Mouse (Mus musculus) Muller cell, postnatal 12 days (primary cell): Measurements from ENCODE around the gene Vamp1.
A peak's percentile ranks its signal among the peaks of the same experiment; 100 is the strongest.
"Not testable (repeated sequence)": the region's sequence is repeated elsewhere in the genome, so short reads cannot be mapped to it uniquely, and the experiment has no call there.

ENCODE experiments used
- DNase-seq: peaks from one replicate; pipeline ENCODE4 v3.0.0-alpha.2; 2015; ENCODE audit errors: inconsistent ontology term

The Vamp1 gene

GRCm38 (mm10) chr6:125241566-125241965, 26.2 kb downstream of the Vamp1 start:
- DNase-seq, result no peak

DNA sequence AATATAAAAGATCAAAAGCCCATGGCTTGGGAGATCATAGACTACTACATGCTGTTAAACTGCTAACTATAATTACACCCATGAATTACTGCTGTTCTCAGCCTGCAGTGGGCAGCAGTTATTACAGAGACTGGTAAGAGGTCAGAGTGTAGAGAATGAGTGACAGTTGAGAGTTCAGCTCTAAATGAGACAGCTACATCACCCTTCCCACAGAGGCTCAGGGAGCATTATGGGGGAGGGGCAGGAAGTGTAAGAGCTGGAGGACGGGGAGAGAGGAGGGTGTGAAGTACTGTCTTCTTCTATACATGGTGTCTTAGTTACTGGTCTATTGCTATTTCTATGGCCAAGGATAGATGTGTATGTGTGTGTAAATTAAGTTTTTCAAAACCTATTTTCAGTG, 29.2 kb downstream of the Vamp1 start:
- no peak for DNase-seq

GRCm38 (mm10) chr6:125252285-125252684, 36.9 kb downstream of the Vamp1 start:
- no peak for DNase-seq

- DNase-seq, result no peak
These were observed 37.4 kb downstream of the Vamp1 start for GRCm38 (mm10) chr6:125252711-125253110.

DNA sequence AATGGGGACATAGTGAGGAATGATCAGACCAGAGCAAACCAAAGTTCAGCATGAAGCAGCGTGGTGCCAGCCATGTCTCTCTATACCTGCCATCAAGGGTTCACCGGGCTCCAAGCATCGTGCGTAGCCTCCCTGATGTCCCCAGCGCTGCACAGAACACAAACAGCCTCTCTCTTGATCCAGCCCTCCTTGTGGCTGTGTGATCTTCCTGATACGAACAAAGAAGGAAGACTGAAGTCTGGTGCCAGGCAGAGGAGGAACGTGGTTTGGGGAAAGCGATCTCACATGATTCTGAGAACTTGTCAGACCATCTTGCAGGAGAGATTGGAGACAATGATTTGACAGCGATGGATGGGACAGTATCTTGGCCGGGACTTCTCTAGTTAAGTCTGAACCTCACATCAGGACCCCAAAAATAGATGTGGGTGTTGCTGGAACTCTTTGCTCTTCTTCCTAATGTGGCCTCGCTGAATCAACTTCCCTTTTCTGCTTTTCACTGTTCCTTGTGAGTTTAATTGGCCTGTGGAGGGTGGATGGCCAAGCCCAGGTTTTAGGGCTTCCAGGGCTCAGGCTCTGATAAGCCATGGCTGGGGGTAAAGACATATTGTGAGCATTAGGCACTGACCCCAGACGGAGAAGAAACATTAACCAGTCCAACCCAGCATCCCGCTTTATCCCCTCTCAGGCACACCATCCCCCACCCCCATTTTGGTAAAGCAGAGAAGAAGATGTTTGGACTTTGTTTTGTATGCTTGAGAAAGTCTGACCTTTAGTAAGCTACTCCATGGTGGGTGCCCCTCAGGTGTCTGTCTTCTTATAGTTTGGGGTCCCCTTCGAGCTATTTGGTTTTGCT, 38.7 kb downstream of the Vamp1 start:
- DNase-seq, result no peak

- DNase-seq, result peak; percentile 29
These were observed 40.2 kb downstream of the Vamp1 start for GRCm38 (mm10) chr6:125255516-125256044.

DNA sequence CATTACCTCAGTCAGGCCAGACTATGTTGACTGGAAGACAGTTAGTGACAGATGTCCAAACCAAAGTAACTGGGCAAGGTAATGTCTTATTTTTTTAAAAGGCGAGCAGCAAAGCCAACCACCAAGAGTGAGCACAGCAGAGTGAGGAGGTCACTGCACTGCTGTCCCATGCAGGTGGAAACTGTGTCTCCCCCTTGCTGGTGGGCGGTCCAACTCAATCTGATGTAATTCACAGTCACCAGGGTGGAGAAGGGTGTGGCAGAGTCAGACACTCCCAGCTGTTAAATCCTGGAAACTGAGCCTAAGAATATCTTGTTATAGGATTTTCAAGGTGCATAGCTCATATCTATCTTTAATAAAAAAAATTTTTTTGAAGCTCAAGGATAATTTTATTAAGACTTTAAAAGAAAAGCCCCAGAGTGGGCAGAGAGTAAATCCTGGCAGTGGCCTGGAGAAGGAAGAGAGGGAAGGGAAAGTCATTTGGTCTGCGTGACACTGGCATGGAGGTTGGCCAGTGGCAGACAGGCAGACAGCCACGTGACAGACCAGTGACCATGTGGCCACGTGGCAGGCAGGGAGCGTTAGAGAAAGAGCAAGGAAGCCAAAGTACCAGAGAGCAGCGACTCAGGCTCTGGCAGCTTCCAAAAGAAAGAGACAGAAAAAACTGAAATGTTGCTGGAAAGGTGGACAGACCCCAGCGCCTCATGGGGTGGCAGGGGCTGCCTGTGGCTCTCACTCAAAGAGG, 41.0 kb downstream of the Vamp1 start:
- DNase-seq, result no peak

DNA sequence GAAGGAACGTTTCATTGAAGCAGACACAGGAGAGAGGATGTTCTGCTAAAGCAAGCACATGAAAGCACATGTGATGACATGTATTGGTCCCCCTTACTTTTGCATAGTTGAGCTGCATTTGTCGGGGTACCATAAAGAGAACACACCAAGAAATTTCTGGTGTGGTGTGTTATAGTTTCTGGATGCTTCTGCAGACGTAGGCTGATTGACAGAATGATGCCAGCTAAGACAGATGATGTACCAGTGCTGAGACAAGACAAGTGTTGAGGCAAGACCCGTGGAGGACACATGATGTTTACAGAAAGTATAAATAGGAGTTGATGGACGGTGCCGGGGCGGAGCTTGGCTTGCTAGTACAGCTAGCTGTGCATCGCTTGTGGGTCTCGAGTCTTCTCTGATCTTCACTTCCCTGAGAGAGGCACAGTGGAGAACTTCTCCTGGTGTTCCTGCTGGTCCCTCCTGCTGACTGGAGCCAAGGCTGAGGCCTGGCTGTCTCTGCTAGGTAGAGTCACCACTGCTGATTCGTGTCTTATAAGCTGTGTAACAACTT, 44.7 kb downstream of the Vamp1 start:
- DNase-seq, result no peak

GRCm38 (mm10) chr6:125264219-125264618, 48.9 kb downstream of the Vamp1 start:
- no peak for DNase-seq

DNA sequence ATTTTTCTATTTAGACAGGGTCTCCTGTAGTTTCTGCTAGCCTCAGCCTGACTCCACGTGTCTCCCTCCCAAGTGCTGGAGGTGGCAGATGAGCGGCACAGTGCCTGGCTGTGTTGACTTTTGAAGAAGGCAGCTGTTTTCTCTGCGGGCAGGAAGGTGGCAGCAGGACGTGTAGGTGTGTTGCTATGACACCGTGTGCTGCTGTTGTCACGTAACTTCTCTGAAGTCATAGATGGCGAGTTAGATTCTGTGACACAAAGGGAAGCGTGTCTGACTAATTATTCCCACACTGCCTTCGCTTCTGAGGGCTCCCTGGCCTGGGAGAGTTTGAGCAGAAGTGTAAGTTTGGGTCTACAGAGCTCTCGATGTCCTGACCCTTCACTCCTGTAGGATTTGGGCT, 49.9 kb downstream of the Vamp1 start:
- DNase-seq, result no peak

DNA sequence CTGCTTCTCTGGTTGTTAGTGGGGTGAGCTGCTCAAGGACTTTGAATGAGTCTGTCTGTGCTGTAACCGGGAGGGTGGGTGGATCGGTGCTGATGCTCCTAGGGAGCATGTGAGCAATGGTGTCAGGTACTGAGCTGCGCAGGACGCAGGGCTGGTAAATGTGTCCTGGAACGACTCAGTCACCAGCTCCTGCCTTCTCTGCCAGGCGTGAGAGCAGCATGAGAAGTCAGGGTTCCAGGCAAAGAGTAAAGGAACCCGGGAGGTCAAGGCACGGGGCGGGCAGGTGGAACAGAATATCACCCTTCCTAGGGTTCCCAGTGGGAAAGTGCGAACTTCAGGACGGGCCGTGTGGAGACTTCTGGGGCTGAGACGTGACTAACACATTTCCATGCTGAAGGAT, 50.7 kb downstream of the Vamp1 start:
- no peak for DNase-seq

GRCm38 (mm10) chr6:125266600-125266999, 51.2 kb downstream of the Vamp1 start:
- DNase-seq, result not testable (repeated sequence)

GRCm38 (mm10) chr6:125267469-125267868, 52.1 kb downstream of the Vamp1 start:
- no peak for DNase-seq

DNA sequence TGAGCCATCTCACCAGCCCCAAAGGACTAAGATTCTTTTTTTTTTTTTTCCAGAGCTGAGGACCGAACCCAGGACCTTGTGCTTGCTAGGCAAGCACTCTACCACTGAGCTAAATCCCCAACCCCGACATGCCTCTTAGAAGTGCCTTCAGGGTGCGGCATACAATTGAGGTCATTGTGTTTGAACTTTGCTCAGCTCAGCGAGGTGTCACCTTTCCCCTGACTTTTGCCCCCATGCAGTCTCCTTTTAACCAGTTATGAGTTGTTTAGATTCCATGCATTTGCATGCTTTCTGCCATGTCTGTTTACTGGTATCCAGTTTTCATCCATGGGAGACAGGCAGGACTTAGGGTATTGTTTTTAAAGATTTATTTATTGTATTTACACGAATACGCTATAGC, 53.4 kb downstream of the Vamp1 start:
- DNase-seq, result no peak

DNA sequence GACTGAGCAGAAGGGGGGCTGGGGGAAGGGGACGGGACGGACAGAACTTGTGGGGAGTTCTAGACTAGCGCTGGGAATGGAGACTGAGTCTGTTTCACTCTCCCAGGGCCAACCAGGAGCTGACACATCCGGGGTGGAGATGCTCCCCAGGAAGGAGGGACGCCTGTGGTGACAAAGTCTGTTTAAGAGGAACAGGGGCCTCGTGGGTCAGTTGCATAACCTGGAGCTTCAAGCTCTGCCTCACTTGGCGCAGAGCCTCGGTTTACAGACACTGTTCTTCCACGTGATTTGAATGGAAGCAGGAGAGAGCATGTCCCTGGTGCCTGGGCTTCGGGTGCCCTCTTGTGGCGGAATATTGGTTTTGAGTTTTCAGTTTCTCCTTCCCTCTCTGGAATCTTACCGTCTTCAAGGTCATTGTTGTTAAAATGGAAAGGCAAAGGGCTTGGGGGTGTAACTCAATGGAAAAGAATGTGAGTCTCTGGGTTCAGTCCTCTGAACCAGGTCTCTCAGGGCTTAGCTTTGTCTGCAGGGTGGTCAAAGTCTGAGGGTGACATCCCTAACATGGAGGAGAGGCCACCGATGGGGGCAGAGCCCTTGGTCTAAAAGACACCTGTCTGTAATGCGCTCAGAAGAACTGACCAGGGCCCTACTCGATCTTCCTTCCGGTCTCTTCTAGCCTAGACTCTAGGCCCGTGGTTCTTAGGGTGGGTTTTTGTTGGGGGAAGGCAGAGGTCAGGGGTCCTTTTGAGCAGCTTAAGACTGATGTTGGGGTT, 56.3 kb downstream of the Vamp1 start:
- DNase-seq, result peak; percentile 92

- no peak for DNase-seq
These were observed 57.0 kb downstream of the Vamp1 start for GRCm38 (mm10) chr6:125272228-125272785.

DNA sequence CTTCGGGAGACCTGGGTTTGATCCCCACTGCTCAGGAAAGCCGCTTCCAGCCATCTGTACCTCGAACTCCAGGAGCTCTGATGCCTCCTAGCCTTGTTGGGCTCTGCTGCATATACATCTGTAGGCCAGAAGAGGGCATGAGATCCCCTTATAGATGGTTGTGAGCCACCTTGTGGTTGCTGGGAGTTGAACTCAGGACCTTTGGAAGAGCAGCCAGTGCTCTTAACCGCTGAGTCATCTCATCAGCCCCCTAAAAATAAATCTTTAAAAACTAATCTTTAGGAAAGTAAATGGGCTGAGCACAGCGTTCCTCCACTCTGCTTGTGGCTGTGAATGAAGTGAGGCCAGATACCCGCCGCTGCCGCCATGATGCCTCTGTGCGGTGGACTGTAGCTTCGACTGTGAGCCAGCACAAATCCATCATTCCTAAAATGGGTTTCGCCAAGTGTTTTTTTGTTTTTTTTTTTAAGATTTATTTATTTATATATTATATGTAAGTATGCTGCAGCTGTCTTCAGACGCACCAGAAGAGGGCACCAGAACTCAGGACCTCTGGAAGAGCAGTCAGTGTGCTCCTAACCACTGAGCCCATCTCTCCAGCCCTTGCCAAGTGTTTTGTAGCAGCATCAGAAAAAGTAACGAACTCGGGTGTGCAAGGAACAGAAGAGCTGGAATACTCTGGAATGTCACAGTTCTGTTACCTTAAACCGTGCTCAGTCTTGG, 59.7 kb downstream of the Vamp1 start:
- DNase-seq, result peak; percentile 38

DNA sequence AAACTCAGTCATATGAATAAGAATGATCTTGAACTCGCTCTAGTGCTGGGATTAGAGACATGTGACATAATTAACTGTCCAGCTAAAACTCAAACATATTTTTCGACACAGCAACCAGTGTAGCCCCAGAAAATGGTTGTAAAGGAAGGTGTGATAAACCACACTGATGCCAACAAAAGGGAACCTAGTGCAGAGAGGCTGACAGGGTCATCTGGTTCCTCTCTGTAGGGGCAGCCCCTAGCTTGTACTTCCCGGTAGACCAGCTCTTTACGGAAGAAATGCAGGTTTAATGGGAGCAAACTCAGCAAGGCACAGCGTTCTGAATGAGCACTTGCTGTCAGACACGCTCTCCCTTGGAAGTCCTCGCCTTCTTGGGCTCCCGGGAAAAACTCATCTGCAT, 64.4 kb downstream of the Vamp1 start:
- no peak for DNase-seq

- not testable (repeated sequence) for DNase-seq
These were observed 67.4 kb downstream of the Vamp1 start for GRCm38 (mm10) chr6:125282721-125283120.

GRCm38 (mm10) chr6:125284250-125284649, 68.9 kb downstream of the Vamp1 start:
- DNase-seq, result peak; percentile 41

DNA sequence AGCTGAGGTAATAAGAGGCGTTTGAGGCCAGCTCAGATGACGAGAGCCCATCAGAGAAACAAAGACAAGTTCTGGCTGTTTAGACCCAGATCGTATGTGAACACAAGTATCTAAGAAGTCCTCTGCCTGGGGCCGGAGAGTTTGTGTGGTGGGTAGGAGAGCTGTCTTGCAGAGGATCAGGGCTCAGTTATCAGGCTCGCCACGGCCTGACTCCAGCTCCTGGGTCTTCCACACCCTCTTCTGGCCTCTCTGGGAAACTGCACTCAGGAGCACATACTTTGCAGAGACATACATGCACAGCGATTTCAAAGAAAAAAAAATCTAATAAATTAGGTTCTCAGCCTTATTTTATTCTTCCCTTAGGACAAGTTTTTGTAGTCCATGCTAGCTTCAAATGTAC, 69.4 kb downstream of the Vamp1 start:
- no peak for DNase-seq
